Mouse (Mus musculus) heart, embryonic 14.5 days (tissue): ENCODE results near the gene Arhgap22. TPM values are rescaled to one million over a fixed set of nuclear protein-coding genes. Genes with fewer than 3 reads are reported as not detected.
A peak's percentile ranks its signal among the peaks of the same experiment; 100 is the strongest.

Experiments used
- ATAC-seq: fragments of 200-750 bp; cut with Nextera tagmentation; 2 replicates; pipeline ENCODE4 v1.8.0; 2017; ENCODE audit warnings: low read depth, moderate TSS enrichment; ENCODE audit not compliant: insufficient number of reproducible peaks, insufficient read depth, low FRiP score
- H3K27ac ChIP-seq, 2 experiments: fragments of 200-500 bp in 1 of 2; fragments of 300-500 bp in 1 of 2; sonication (generic) in 1 of 2; replicated peaks in 1 of 2; 2 replicates each; pipeline ENCODE4 v1.5.1; 2012 to 2014; ENCODE audit warnings: low read depth in 2 of 2, low read length in 2 of 2, control low read depth in 1 of 2, mild to moderate bottlenecking in 1 of 2, mixed read lengths in 1 of 2; ENCODE audit not compliant: control insufficient read depth in 1 of 2, insufficient read depth in 1 of 2
- H3K27me3 ChIP-seq: fragments of 300-500 bp; sonication (generic); 2 replicates; pipeline ENCODE4 v1.6.1; 2014; ENCODE audit warnings: mild to moderate bottlenecking, low read length, control low read depth; ENCODE audit not compliant: control insufficient read depth, insufficient read depth
- H3K36me3 ChIP-seq: fragments of 300-500 bp; sonication (generic); 2 replicates; pipeline ENCODE4 v1.6.1; 2014; ENCODE audit warnings: mild to moderate bottlenecking, control low read depth, low read length, mixed read lengths; ENCODE audit not compliant: control insufficient read depth, insufficient read depth
- H3K4me1 ChIP-seq, 2 experiments: fragments of 200-500 bp in 1 of 2; fragments of 300-500 bp in 1 of 2; sonication (generic) in 1 of 2; 2 replicates each; pipeline ENCODE4 v1.6.1; 2012 to 2014; ENCODE audit warnings: low read length in 2 of 2, control low read depth in 1 of 2, mixed read lengths in 1 of 2; ENCODE audit not compliant: control insufficient read depth in 2 of 2, insufficient read depth in 2 of 2
- H3K4me2 ChIP-seq: fragments of 300-500 bp; sonication (generic); 2 replicates; pipeline ENCODE4 v1.6.1; 2014; ENCODE audit warnings: mild to moderate bottlenecking, low read length
- H3K4me3 ChIP-seq, 2 experiments: fragments of 200-500 bp in 1 of 2; fragments of 300-500 bp in 1 of 2; sonication (generic) in 1 of 2; 2 replicates each; pipeline ENCODE4 v1.5.1; 2012 to 2014; ENCODE audit warnings: low read length in 2 of 2, mild to moderate bottlenecking in 2 of 2, control low read depth in 1 of 2, low read depth in 1 of 2, moderate library complexity in 1 of 2; ENCODE audit not compliant: control insufficient read depth in 1 of 2, insufficient read depth in 1 of 2
- H3K9ac ChIP-seq: fragments of 300-500 bp; sonication (generic); 2 replicates; pipeline ENCODE4 v1.6.1; 2014; ENCODE audit warnings: mild to moderate bottlenecking, low read length
- H3K9me3 ChIP-seq: fragments of 300-500 bp; sonication (generic); 2 replicates; pipeline ENCODE4 v1.6.1; 2016; ENCODE audit warnings: low read length, control low read depth; ENCODE audit not compliant: control insufficient read depth
- WGBS: fragments of 180-500 bp; shearing (Covaris S2); extraction: QIAGEN DNeasy Blood & Tissue Kit; methylation state at CpG from one replicate; pipeline ENCODE4 v1.1.7; 2014; 5-methylcytosine and 5-hydroxymethylcytosine counted together
- polyA plus RNA-seq: library from polyadenylated mRNA; unstranded; fragments of >200 nt; fragmentation: Nextera tagmentation; extraction: Ambion mirVana; gene quantifications from 2 replicates; pipeline ENCODE4 v1.2.1, GENCODE M21; 2014

Gene Arhgap22
- polyA plus RNA-seq: 2.2 and 2.6 TPM in 2 replicates

- H3K4me2 ChIP-seq: peak within 1 kb of the TSS; percentile 35
- peaks cover 17% of the 10 kb centered on the region; the same call in 1 of the 2 replicates for H3K27me3 ChIP-seq
- H3K9ac ChIP-seq: no peak within 1 kb of the TSS
- no peaks in the 10 kb centered on the region for H3K36me3 ChIP-seq
- no peak within 1 kb of the TSS for H3K4me3 ChIP-seq
- H3K9me3 ChIP-seq: no peaks in the 10 kb centered on the region
- WGBS: 12% methylated on average over 28 of the region's 28 CpGs
- no peak within 1 kb of the TSS for H3K27ac ChIP-seq
- peaks cover 3 to 7% of the 10 kb centered on the region in 2 experiments; a peak in 3 of 4 replicates for H3K4me1 ChIP-seq
- peak; percentile 66 for ATAC-seq
Measured at GRCm38 (mm10) chr14:33213823-33214766, at the start of gene Arhgap22. Gene Arhgap22, plus strand, starts transcription at chr14:33214026.

GRCm38 (mm10) chr14:33168750-33169149 is 45.1 kb upstream of the Arhgap22 start:
- Histone ChIP-seq H3K4me1 (no peaks in the 10 kb centered on the region), H3K9ac (no peak overlapping the region), H3K36me3 (no peaks in the 10 kb centered on the region), H3K9me3 (no peaks in the 10 kb centered on the region), H3K27me3 (no peaks in the 10 kb centered on the region; the same call in 1 of the 2 replicates), H3K4me3 (no peak overlapping the region), H3K27ac (no peak overlapping the region), H3K4me2 (no peak overlapping the region)
- 77% methylated on average over 4 of the region's 4 CpGs for WGBS
- ATAC-seq: no peak

- Histone ChIP-seq H3K27ac (no peak overlapping the region), H3K4me3 (no peak overlapping the region), H3K4me1 (no peaks in the 10 kb centered on the region), H3K9me3 (no peaks in the 10 kb centered on the region), H3K36me3 (no peaks in the 10 kb centered on the region), H3K27me3 (no peaks in the 10 kb centered on the region), H3K9ac (no peak overlapping the region), H3K4me2 (no peak overlapping the region)
- WGBS: 85% methylated on average over 1 of the region's 1 CpGs
- no peak for ATAC-seq
Measured at GRCm38 (mm10) chr14:33171942-33172341, 41.9 kb upstream of the Arhgap22 start.

GRCm38 (mm10) chr14:33175059-33175821 is 38.6 kb upstream of the Arhgap22 start:
- Histone ChIP-seq H3K36me3 (no peaks in the 10 kb centered on the region), H3K4me3 (no peak overlapping the region), H3K9ac (no peak overlapping the region), H3K27ac (no peak overlapping the region), H3K4me2 (no peak overlapping the region), H3K9me3 (no peaks in the 10 kb centered on the region), H3K4me1 (no peaks in the 10 kb centered on the region), H3K27me3 (no peaks in the 10 kb centered on the region)
- ATAC-seq: no peak
- WGBS: 56% methylated on average over 4 of the region's 4 CpGs

- Histone ChIP-seq H3K4me2 (no peak overlapping the region), H3K9me3 (no peaks in the 10 kb centered on the region), H3K9ac (no peak overlapping the region), H3K27ac (no peak overlapping the region), H3K36me3 (no peaks in the 10 kb centered on the region), H3K4me3 (no peak overlapping the region), H3K4me1 (no peaks in the 10 kb centered on the region), H3K27me3 (no peaks in the 10 kb centered on the region)
- WGBS: 82% methylated on average over 5 of the region's 5 CpGs
- no peak for ATAC-seq
Measured at GRCm38 (mm10) chr14:33180102-33180501, 33.7 kb upstream of the Arhgap22 start.

- Histone ChIP-seq H3K36me3 (no peaks in the 10 kb centered on the region), H3K27me3 (no peaks in the 10 kb centered on the region), H3K27ac (no peak within 1 kb of the TSS), H3K4me2 (no peak within 1 kb of the TSS), H3K4me1 (no peaks in the 10 kb centered on the region), H3K9ac (no peak within 1 kb of the TSS), H3K4me3 (no peak within 1 kb of the TSS), H3K9me3 (no peaks in the 10 kb centered on the region)
- no peak for ATAC-seq
- 78% methylated on average over 11 of the region's 11 CpGs for WGBS
Measured at GRCm38 (mm10) chr14:33185068-33185800, 28.6 kb upstream of the Arhgap22 start, which contains the start of gene Wdfy4. Gene Wdfy4, minus strand, starts transcription at chr14:33185508.

- 63% methylated on average over 4 of the region's 4 CpGs for WGBS
Measured at GRCm38 (mm10) chr14:33187201-33187600, 26.6 kb upstream of the Arhgap22 start.

More at GRCm38 (mm10) chr14:33187201-33187600, 26.6 kb upstream of the Arhgap22 start:
- H3K36me3 ChIP-seq: no peaks in the 10 kb centered on the region
- no peak overlapping the region for H3K4me3 ChIP-seq
- no peak for ATAC-seq
- H3K9me3 ChIP-seq: peaks cover 4% of the 10 kb centered on the region; the same call in 1 of the 2 replicates
- no peak overlapping the region for H3K27ac ChIP-seq
- H3K9ac ChIP-seq: no peak overlapping the region
- H3K4me2 ChIP-seq: no peak overlapping the region
- no peaks in the 10 kb centered on the region for H3K27me3 ChIP-seq
- no peaks in the 10 kb centered on the region for H3K4me1 ChIP-seq
